Mouse (Mus musculus) monocyte, adult 2 months (primary cell): Measurements from ENCODE around the gene Shank2.

Experiments used
- DNase-seq, 2 experiments: peaks; one replicate each; pipeline ENCODE4 v3.0.0; 2022; ENCODE audit warnings: low spot score in 2 of 2, low read depth in 1 of 2

The Shank2 gene

DNA sequence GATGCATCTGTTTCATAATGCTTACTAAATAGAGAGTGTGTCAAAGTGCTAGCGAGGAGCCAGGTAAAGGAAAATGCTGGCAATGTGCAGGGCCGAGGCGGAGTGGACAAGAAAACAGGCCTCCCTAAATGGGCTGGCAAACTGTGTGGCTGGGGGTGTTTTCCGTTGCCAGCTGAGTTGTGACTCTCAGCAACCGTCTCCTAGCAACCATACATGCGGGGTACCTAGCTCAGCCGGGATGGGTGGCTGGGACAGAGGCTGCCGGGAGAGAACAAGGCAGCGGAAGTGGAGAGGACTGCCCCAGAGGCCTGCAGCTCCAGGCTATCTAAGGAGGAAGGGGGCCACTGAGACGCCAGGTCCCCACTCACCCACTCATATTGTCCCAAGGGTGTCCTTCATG is 315.1 kb downstream of the Shank2 start:
- no peak for DNase-seq

DNA sequence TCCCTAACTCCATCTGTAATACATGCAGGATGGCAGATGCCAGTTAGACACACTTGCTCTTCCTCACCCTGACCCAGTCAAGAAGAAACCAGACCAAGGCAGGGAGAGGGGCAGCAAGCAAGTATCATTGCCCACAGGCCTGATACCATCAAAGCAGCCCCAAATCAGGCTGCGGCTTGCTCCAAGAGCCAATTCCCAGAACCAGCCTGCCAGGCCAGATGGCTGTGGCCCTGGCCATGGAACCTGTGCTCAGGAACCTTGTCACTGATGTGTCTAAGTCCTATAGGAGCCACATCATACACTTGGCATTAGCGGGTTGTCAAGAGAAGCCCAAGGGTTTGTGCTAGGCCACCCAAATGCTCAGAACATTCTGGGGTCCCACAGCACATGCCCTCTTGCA is 322.3 kb downstream of the Shank2 start:
- DNase-seq: no peak

DNA sequence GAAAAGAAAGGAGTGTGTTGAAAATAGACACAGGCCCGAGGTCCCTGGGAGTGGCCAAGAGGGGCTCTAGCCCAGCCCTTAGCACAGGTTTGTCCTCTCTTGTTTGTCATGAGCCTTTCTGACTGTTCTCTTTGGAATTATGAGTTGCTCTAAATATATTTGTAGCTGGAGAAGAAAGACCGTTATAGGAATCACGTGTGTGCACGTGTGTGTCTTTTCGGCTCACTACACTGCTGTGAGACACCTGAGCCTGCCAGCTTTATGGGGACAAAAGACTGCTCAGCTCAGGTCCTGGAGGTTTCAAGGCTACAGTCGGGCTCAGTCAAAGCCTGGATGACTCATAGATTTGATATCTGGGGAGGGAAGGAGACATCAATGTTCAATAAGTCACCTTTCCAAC is 323.1 kb downstream of the Shank2 start:
- no peak for DNase-seq

DNA sequence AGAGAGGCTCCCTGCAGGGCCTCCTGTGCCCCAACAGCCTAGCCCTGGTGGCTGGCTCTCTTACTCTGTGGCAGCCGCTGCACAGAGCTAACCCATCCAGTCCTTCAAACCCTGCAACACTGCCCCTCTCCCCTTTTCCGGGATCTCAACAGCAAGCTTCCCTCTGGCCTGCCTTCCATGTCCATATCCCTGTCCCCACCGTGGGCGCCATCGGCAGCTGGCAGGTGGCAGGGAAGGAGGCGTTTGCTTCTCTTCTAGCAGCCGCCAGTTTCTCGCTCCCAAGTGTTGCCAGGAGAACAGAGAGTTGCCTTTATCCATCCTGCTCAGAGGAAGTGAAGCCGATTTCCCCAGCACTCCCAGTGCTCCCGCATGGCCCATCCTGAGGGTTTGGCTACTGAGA is 323.9 kb downstream of the Shank2 start:
- no peak for DNase-seq

DNA sequence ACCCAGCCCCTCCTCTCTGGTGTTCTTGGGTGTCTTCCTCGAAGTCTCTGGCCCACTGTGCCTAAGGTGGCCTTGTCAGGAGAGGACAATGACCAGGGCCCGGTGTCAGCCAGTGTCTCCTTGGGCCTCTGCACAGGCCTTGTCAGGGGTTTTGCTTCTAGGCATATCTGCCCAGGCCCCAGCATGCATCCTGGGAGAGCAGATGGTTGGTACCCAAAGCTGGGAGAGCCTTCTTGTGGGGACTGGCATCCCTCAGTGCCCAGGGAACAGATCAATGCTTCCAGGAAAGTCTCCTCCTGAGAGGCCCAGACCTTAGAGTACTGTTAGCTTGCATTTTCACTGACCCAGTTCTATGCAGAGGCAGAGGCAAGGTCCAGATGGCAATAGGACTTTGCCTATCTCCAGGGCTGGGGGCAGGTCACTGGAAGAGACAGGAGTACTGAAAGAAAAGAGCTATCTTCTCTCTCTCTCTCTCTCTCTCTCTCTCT is 327.7 kb downstream of the Shank2 start:
- no peak for DNase-seq

DNA sequence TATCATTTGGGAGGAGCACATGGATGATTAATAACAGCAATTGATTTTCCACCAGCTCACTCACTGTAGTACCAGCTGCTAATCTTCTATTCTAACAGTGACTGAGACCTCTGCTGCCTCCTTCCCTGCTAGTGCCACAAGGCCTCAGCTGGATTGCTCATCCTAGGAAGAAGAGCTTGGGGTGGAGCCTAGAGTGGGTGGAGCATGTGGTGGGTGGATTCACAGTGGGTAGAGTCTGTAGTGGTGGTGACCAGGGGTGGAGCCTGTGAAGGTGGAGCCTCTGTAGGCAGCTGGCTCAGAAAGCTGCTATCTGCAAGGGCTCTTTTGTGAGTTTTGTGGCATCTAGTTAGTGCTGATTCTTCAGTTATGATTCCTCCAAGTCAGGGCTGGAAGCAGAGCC is 334.9 kb downstream of the Shank2 start:
- no peak for DNase-seq

DNA sequence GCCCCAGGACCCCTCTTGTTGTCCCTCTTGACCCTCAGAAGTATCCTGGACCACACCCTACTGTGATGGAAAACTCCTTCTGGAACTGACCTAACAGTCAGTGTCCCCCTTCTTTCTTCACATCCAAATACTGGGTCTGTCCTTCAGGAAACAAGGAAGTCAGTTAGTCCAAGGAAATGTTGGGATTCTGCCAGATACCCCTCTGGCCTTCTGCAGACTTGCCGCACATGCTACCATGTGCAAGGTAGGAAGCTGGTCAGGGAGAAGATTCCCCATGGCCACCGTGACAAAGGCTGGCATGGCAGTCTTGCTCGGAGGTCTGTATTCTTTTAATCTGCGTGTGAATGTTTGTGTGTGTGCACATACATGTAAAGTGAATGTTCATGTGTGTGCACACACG is 337.0 kb downstream of the Shank2 start:
- no peak for DNase-seq

DNA sequence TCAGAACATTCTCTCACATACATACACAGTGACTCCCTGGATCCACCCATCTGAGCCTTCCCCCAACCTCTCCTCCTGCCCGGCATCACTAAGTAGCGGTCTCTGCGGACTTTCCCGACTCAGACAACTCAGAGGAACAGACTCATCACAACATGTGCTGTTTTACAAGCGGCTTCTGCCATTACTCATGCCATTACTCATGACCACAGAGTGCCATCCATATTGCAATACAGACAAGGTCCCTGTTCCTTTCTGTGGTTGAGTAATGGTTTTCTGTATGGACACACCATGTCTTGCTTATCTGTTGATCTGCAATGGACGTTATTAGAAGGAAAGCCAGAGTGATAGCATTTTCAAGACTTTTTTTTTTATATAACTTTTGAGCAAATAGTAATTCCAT is 338.6 kb downstream of the Shank2 start:
- no peak for DNase-seq

DNA sequence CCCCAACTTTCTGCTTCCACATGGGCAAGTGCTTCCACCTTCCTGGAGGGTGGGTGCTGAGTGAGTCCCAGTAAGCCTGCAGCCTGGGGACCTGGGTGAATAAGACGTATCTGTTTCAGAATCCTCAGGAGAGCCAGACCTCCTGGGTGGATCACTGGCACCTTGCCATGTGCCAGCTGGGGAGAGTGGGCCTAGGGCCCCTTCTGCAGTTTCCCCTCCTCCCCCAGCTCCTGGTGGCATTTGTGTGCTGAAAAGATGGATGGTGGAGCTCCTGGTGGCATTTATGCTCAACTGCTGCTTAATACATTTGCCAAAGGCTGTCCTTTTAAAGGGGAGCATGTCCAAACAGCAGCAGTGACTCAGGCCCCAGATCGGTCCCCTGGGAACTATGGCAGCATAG is 364.4 kb downstream of the Shank2 start:
- no peak for DNase-seq

DNA sequence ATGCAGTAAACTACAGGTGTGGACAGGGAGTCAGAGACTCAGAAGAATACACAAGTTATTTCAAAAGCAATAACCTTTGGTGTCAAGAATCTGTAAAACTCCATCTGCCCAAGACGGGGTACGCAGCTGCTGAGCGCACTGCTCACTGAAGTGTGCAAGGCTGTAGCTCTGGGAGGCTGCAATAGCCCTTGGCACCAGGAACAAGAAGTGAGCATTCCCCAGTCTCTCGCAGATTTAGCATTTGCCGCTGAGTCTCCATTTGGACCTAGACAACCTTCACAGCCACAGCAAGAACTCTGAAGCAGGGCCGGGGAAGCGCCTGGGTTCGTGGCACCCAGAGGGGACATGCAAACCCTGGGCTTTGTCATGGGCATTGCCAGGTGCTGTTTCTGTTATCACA is 371.3 kb downstream of the Shank2 start:
- no peak for DNase-seq

DNA sequence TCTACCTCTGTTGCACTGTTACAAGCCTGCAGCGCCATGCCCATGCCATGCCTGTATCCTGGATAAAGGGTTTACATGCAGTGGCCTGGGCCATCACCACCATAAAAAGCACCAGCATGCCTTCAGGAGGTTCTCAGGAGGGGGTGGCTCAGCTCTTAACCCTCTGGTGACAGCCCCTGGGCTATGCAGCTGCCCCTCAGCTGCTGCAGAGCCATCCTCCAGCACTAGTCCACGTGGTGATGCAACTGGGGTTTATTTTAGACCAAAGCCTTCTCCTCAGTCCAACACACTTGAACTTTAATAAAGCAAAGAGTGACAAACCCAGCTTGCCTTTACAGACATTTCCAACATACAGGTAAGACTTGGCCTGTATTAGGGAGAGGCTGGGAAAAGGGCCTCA is 373.8 kb downstream of the Shank2 start:
- DNase-seq: no peak

DNA sequence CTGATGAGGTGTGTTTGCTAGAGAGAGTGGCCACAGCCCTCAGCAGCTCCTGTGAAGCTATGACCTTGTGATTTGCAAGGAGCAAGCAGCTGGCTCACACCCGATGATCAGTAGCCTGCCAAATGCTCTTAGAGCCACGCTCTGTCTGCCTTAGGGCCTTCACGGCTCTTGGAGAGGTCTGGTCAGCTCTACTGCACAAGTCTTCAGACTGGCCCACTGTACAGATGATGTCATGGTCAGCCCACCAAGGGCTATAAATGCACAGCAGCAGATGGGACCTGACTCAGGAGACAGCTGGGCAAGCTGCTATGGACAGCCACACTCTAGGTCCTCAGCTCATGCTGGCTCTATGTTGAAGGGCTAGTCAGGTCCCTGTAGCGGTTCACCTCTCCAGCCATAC is 376.5 kb downstream of the Shank2 start:
- no peak for DNase-seq

DNA sequence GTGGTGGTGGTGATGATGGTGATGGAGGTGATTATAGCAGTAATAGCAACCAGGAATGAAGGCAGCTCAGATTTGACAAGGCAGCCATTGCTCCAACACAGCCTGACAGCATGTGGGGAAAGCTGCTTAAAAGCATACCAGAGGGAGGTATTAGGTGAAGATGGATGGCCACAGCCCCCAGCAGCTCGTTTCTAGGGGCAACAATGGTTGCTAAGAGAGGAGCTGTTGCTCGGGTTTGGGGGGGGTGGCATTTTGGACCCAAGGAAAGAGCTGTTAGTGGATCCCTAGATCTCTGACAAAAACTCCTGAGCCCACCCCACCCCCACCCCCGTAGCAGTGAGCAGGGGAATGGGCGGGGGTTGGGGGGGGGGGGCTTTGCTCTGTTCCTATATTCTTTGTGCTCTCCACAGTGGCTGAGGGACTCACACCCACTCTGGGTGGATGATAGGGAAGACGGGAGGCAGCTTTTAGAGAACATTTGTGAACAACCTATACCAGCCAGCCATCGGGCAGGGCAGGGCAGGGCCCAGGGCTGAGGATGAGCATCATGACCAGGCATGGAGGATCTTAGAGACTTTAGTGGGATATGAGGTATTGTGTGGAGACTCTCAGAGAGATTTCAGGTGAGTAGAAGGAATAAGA is 377.6 kb downstream of the Shank2 start:
- DNase-seq: no peak

DNA sequence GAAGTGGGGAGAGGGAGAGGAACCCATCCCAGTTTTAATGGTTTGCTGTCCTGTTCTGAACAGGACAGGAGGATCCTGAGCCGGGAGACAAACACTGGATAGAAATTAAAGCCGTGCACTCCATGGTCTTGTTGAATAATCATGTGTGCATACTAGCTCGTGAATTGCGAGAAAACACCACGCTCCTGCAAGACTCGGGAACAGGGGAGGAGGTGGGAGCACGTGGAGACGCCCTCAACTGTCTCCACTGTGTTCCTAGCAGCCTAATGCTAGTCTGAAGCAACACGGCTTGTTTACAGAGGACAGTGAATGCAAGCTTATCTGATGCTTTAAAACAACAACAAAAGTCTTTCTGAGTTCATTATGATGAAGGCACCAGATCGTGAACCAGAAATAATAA is 379.9 kb downstream of the Shank2 start:
- DNase-seq: no peak

DNA sequence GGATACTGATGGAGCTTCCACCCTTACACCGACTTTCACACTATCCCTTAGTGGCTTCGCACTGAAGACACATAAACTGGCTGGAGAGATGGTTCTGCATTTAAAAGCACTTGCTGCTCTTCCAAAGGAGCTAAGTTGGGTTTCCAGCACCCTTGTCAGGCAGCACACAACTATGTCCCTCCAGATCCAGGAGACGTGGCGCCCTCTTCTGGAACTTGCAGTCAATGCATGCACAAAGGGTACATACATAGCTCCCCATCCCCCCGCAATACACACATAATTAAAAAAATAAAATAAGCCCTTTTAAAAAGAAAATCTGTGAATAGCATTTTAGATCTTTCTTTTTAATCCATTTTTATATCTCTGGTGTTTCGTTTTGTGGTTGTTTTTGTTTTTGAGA is 385.8 kb downstream of the Shank2 start:
- no peak for DNase-seq

DNA sequence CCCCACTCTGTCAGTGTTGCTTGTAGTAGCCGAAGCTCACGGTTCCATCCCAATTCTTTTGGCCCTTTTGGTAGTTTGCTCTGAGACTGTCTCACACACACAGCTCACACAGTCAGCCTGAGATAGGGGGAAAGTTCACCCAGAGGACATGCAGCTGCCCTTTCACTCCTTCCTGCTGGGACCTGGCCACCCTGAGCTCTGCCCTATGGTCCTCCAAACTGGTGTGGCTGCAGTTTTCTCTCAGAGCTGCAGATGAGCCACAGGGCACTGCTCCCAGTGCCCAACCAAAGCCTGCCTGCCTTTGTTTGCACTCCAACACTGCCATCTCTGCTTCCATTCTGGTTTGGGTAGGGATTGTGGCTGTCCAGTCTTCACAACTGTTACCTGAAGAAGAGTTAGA is 388.0 kb downstream of the Shank2 start:
- no peak for DNase-seq

DNA sequence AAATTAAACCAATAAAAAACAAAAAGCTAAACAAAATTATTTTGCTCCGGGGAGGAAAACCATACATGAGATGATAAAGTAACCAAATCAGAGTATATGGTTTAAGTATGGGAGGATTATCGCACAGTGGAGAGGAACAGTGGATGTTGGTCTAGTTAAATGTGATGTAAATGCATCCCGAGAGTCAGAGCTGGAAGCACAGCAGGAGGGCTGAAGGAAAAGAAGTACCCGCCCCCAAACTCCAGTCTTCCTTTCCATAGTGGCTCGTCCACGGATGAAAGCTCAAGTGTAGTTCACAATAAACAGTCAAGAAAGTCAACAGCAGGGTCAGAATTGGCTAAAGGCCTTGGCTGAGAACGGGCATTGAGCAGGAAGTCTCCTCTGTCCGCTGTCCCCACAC is 388.9 kb downstream of the Shank2 start:
- no peak for DNase-seq

DNA sequence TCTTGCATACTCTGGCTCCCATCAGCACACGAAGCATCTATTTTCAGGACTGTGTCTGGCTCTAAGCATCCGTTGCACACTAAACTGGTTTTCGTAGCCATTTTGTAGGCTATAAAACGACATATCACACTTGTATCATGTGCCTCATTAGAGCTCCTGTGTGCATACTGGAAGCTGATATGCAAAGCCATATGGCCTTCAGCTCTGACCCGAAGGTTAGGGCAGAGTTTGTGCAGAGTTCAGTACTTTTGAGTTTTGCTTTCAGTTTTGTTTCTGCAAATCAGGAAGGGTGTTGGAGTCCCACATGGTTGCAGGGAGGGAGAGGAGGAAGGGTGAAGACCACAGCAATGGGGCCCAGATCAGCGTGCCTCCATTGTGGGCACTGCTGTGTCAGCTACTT is 390.0 kb downstream of the Shank2 start:
- DNase-seq: no peak

DNA sequence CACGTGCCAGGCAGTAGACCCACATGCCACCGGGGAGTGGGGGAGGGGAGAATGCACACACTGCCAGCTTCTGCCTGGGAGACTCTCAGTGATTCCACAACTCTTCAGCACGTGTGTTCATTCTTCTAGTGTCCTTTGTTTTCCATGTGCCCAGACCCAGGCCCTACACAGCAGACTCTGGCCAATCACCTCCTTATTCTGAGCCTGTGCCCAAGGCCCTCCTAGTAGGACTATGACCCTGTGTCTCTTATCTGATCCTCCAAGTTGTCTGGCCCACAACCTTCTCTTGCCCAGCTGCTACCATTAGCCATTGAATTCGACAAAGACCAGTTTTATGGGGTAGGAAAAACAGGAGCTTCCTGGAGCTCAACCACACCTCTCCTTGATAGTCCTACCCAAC is 400.8 kb downstream of the Shank2 start:
- no peak for DNase-seq

DNA sequence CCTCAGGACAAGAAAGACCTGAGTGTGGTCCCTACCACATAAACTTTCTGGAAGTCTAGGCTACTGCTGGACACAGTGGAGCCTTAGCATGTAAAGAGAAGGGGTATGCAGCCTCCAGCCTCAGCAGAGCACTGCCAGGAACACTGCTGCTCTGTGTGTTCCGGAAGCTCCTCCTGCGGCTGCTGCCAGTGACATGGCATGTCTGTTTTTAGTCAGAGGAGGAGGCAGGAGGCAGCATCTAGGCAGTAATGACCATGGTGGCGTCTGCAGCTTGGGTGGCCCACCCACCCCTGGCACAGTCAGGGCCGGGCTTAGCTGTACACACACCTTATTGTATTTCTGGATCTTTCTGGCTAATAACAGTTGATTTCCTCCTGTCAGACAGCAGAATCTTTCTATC is 405.9 kb downstream of the Shank2 start:
- DNase-seq: no peak

DNA sequence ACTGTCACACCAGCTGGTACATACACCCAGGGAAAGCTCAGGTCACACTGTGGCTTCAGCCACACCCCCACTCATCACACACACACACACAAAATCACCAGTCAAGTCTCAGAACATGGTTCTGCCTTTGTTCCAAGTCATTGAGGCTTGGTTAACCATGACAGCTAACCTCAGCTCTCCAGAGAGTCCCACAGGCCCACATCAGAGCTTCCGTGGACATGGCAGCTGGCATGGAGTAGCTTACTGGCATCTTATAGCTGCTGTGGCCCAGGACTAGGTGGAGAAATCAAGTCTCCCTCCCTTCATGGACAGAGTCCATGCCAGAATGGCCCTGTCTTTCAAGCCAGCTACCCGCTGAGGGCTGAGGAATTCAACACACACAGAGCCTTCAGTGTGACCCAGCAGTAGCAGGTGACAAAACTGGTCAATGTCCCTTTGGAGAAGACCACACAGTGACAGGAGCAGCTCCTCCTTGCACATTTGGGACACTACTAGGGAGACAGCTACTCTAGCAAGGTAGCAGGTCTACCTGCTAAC is 406.8 kb downstream of the Shank2 start:
- no peak for DNase-seq

DNA sequence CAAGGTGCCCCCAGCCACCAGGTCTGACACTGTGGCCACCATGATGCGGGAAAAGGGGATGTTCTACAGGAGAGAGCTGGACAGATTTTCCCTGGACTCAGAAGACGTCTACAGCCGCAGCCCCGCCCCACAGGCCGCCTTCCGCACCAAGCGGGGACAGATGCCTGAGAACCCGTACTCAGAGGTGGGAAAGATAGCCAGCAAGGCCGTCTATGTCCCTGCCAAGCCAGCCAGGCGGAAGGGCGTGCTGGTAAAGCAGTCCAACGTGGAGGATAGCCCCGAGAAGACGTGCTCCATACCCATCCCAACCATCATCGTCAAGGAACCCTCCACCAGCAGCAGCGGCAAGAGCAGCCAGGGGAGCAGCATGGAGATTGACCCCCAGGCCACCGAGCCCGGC is 408.0 kb downstream of the Shank2 start:
- no peak for DNase-seq
